Mouse (Mus musculus) intestine, embryonic 16.5 days (tissue): Measurements from ENCODE around the gene Plekha6. TPM values are rescaled to one million over a fixed set of nuclear protein-coding genes. Genes with fewer than 3 reads are reported as not detected.

Experiments used
- ATAC-seq: fragments of 200-750 bp; cut with Nextera tagmentation; 2 replicates; pipeline ENCODE4 v1.8.0; 2017; ENCODE audit warnings: moderate TSS enrichment, moderate library complexity
- H3K27ac ChIP-seq: fragments of 300-500 bp; sonication (generic); 2 replicates; pipeline ENCODE4 v1.5.1; 2014; ENCODE audit warnings: mild to moderate bottlenecking, low read length
- H3K27me3 ChIP-seq: fragments of 300-500 bp; sonication (generic); replicated peaks from 2 replicates; pipeline ENCODE4 v1.6.1; 2014; ENCODE audit warnings: low read length, control low read depth, mixed read lengths; ENCODE audit not compliant: control insufficient read depth, insufficient read depth
- H3K36me3 ChIP-seq: fragments of 300-500 bp; sonication (generic); 2 replicates; pipeline ENCODE4 v1.6.1; 2014; ENCODE audit warnings: low read length, control low read depth; ENCODE audit not compliant: control insufficient read depth, insufficient read depth
- H3K4me1 ChIP-seq: fragments of 300-500 bp; sonication (generic); 2 replicates; pipeline ENCODE4 v1.6.1; 2014; ENCODE audit warnings: low read length, control low read depth, mixed read lengths; ENCODE audit not compliant: control insufficient read depth, insufficient read depth
- H3K4me2 ChIP-seq: fragments of 300-500 bp; sonication (generic); 2 replicates; pipeline ENCODE4 v1.6.1; 2014; ENCODE audit warnings: low read depth, low read length, control low read depth
- H3K4me3 ChIP-seq: fragments of 300-500 bp; sonication (generic); 2 replicates; pipeline ENCODE4 v1.5.1; 2014; ENCODE audit warnings: mild to moderate bottlenecking, low read length
- H3K9ac ChIP-seq: fragments of 300-500 bp; sonication (generic); 2 replicates; pipeline ENCODE4 v1.6.1; 2014; ENCODE audit warnings: low read depth, low read length
- H3K9me3 ChIP-seq: fragments of 300-500 bp; sonication (generic); 2 replicates; pipeline ENCODE4 v1.6.1; 2016; ENCODE audit warnings: low read length, control low read depth; ENCODE audit not compliant: control insufficient read depth
- WGBS: fragments of 180-500 bp; shearing (Covaris S2); extraction: QIAGEN DNeasy Blood & Tissue Kit; methylation state at CpG from one replicate; pipeline ENCODE4 v1.1.7; 2014; 5-methylcytosine and 5-hydroxymethylcytosine counted together
- polyA plus RNA-seq: library from polyadenylated mRNA; unstranded; fragments of >200 nt; fragmentation: Nextera tagmentation; extraction: Ambion mirVana; gene quantifications from 2 replicates; pipeline ENCODE4 v1.2.1, GENCODE M21; 2015

Gene Plekha6
- polyA plus RNA-seq, 1 experiment from 2014 or later, result 11.0 TPM

- WGBS, result 45% methylated on average over 10 of the region's 10 CpGs
- no peaks in the 10 kb centered on the region for H3K27me3 ChIP-seq
- H3K9ac ChIP-seq, result peak overlapping the region; percentile 30; the same call in 1 of the 2 replicates
- H3K4me1 ChIP-seq, result peaks cover 68% of the 10 kb centered on the region
- H3K4me2 ChIP-seq, result no peak overlapping the region
- H3K27ac ChIP-seq, result peak overlapping the region; percentile 83
- no peaks in the 10 kb centered on the region for H3K9me3 ChIP-seq
- H3K4me3 ChIP-seq, result no peak overlapping the region
- H3K36me3 ChIP-seq, result no peaks in the 10 kb centered on the region
- ATAC-seq, result 0 out of 2 replicates have a peak, but pooled peaks have one; percentile 5
These were observed 89.0 kb downstream of the Plekha6 start for GRCm38 (mm10) chr1:133252801-133253531.

GRCm38 (mm10) chr1:133253532-133253866 lies 89.5 kb downstream of the Plekha6 start:
- WGBS, result 32% methylated on average over 1 of the region's 1 CpGs

GRCm38 (mm10) chr1:133254226-133254625 lies 90.2 kb downstream of the Plekha6 start:
- Histone ChIP-seq H3K4me1 (peaks cover 72% of the 10 kb centered on the region), H3K9me3 (no peaks in the 10 kb centered on the region), H3K9ac (0 out of 2 replicates have a peak overlapping the region, but pooled peaks have one; percentile 30), H3K4me2 (peak overlapping the region; percentile 35), H3K36me3 (no peaks in the 10 kb centered on the region), H3K27ac (peak overlapping the region; percentile 83), H3K4me3 (no peak overlapping the region), H3K27me3 (no peaks in the 10 kb centered on the region)
- ATAC-seq, result peak; percentile 40
- 62% methylated on average over 6 of the region's 6 CpGs for WGBS

More at GRCm38 (mm10) chr1:133253532-133253866, 89.5 kb downstream of the Plekha6 start:
- Histone ChIP-seq H3K4me3 (no peak overlapping the region), H3K36me3 (no peaks in the 10 kb centered on the region), H3K9me3 (no peaks in the 10 kb centered on the region), H3K27me3 (no peaks in the 10 kb centered on the region), H3K9ac (peak overlapping the region; percentile 30; the same call in 1 of the 2 replicates), H3K27ac (peak overlapping the region; percentile 83), H3K4me1 (peaks cover 72% of the 10 kb centered on the region), H3K4me2 (peak overlapping the region; percentile 8; the same call in 1 of the 2 replicates)
- ATAC-seq, result 0 out of 2 replicates have a peak, but pooled peaks have one; percentile 3

- peak overlapping the region; percentile 38; the same call in 1 of the 2 replicates for H3K9ac ChIP-seq
- ATAC-seq, result no peak; the same call in 1 of the 2 replicates
- 0 out of 2 replicates have a peak overlapping the region, but pooled peaks have one; percentile 11 for H3K4me3 ChIP-seq
- H3K27ac ChIP-seq, result peak overlapping the region; percentile 83
- peaks cover 72% of the 10 kb centered on the region for H3K4me1 ChIP-seq
- 24% methylated on average over 9 of the region's 9 CpGs for WGBS
- no peaks in the 10 kb centered on the region; the same call in 1 of the 2 replicates for H3K36me3 ChIP-seq
- H3K4me2 ChIP-seq, result peak overlapping the region; percentile 35
- H3K27me3 ChIP-seq, result no peaks in the 10 kb centered on the region
- H3K9me3 ChIP-seq, result no peaks in the 10 kb centered on the region
These were observed 91.1 kb downstream of the Plekha6 start for GRCm38 (mm10) chr1:133254856-133255764.

GRCm38 (mm10) chr1:133255776-133256175 lies 91.8 kb downstream of the Plekha6 start:
- H3K9ac ChIP-seq, result 0 out of 2 replicates have a peak overlapping the region, but pooled peaks have one; percentile 32
- WGBS, result 28% methylated on average over 5 of the region's 5 CpGs
- H3K36me3 ChIP-seq, result no peaks in the 10 kb centered on the region; the same call in 1 of the 2 replicates
- H3K4me2 ChIP-seq, result peak overlapping the region; percentile 4
- H3K4me1 ChIP-seq, result peaks cover 66% of the 10 kb centered on the region
- H3K27ac ChIP-seq, result peak overlapping the region; percentile 67
- no peaks in the 10 kb centered on the region for H3K27me3 ChIP-seq
- no peaks in the 10 kb centered on the region for H3K9me3 ChIP-seq
- ATAC-seq, result no peak
- H3K4me3 ChIP-seq, result 0 out of 2 replicates have a peak overlapping the region, but pooled peaks have one; percentile 4

GRCm38 (mm10) chr1:133256347-133256746 lies 92.3 kb downstream of the Plekha6 start:
- Histone ChIP-seq H3K36me3 (no peaks in the 10 kb centered on the region; the same call in 1 of the 2 replicates), H3K4me2 (peak overlapping the region; percentile 4), H3K9me3 (no peaks in the 10 kb centered on the region), H3K27me3 (no peaks in the 10 kb centered on the region), H3K4me1 (peaks cover 60% of the 10 kb centered on the region), H3K4me3 (0 out of 2 replicates have a peak overlapping the region, but pooled peaks have one; percentile 4), H3K9ac (peak overlapping the region; percentile 32), H3K27ac (peak overlapping the region; percentile 67; the same call in 1 of the 2 replicates)
- ATAC-seq, result no peak
- WGBS, result 56% methylated on average over 8 of the region's 8 CpGs

- H3K9ac ChIP-seq, result no peak overlapping the region
- no peak overlapping the region for H3K27ac ChIP-seq
- no peaks in the 10 kb centered on the region for H3K27me3 ChIP-seq
- no peak for ATAC-seq
- no peak overlapping the region for H3K4me2 ChIP-seq
- 69% methylated on average over 6 of the region's 6 CpGs for WGBS
- H3K36me3 ChIP-seq, result no peaks in the 10 kb centered on the region; the same call in 1 of the 2 replicates
- no peaks in the 10 kb centered on the region for H3K9me3 ChIP-seq
- H3K4me3 ChIP-seq, result no peak overlapping the region
- H3K4me1 ChIP-seq, result peaks cover 37% of the 10 kb centered on the region
These were observed 94.7 kb downstream of the Plekha6 start for GRCm38 (mm10) chr1:133258694-133259093.

- peaks cover 27% of the 10 kb centered on the region for H3K4me1 ChIP-seq
- 94% methylated on average over 6 of the region's 6 CpGs for WGBS
- no peak overlapping the region for H3K27ac ChIP-seq
- no peak overlapping the region for H3K4me2 ChIP-seq
- no peaks in the 10 kb centered on the region for H3K27me3 ChIP-seq
- no peak overlapping the region for H3K9ac ChIP-seq
- peaks cover 2% of the 10 kb centered on the region; the same call in 1 of the 2 replicates for H3K36me3 ChIP-seq
- H3K4me3 ChIP-seq, result no peak overlapping the region
- no peaks in the 10 kb centered on the region for H3K9me3 ChIP-seq
- ATAC-seq, result no peak
These were observed 98.6 kb downstream of the Plekha6 start for GRCm38 (mm10) chr1:133262628-133263027.

GRCm38 (mm10) chr1:133263134-133263533 lies 99.1 kb downstream of the Plekha6 start:
- Histone ChIP-seq H3K4me3 (no peak overlapping the region), H3K36me3 (peaks cover 2% of the 10 kb centered on the region; the same call in 1 of the 2 replicates), H3K9ac (no peak overlapping the region), H3K4me1 (peaks cover 27% of the 10 kb centered on the region), H3K27me3 (no peaks in the 10 kb centered on the region), H3K4me2 (no peak overlapping the region), H3K9me3 (no peaks in the 10 kb centered on the region), H3K27ac (no peak overlapping the region)
- 84% methylated on average over 7 of the region's 7 CpGs for WGBS
- no peak for ATAC-seq
